Mouse (Mus musculus): ENCODE results near the gene Tnni1. TPM values are rescaled to one million over a fixed set of nuclear protein-coding genes. Genes with fewer than 3 reads are reported as not detected.

Tnni1 gene
- total and polyA plus RNA-seq, 2 experiments from 2014 or later: 1.0 to 1.3 TPM

DNA sequence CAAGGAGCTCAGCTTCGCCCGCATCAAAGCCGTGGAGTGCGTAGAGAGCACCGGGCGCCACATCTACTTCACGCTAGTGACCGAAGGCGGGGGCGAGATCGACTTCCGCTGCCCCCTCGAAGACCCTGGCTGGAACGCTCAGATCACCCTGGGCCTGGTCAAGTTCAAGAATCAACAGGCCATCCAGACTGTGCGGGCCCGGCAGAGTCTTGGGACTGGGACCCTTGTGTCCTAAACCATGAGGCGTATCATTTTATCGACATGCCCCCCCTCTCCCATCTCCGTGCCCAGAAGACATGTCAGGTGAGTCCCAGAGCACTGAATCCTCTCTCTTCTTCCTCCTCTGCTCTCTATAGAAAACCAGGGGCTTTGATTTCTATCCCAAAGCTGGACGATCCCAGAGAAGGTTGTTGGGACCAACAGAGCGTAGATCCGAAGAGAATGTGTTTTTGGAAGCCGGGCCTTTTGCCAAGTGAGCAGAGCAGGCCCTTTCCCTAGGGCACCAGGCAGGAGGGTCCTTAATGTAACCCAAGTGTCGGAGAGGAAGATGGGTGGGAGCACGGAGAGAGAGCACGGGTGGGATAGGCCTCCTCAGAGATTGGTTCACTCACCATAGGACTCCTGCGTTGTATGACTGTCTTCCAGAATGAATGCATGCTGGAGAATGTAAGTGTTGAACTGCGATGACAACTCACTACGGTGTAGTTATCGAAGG is 12.5 kb upstream of the Tnni1 start:
- DNase-seq (ENCODE audit: low spot score) (no peak), ATAC-seq (no peak)
- peak overlapping the region; percentile 94 for H3K4me2 ChIP-seq (ENCODE audit: low read depth, low read length)
- no peaks in the 10 kb centered on the region for H3K9me3 ChIP-seq (ENCODE audit: low read length)
- H3K4me1 ChIP-seq (ENCODE audit: insufficient read depth, low read length): peaks cover 11% of the 10 kb centered on the region; the same call in 1 of the 2 replicates
- H3K4me3 ChIP-seq (ENCODE audit: low read length): peak overlapping the region; percentile 56
- no peaks in the 10 kb centered on the region; the same call in 1 of the 2 replicates for H3K36me3 ChIP-seq (ENCODE audit: insufficient read depth, low read length)
- TF ChIP-seq CTCF (IDR thresholded peaks at IDR 0.05; ENCODE audit: low read depth): no peak
- no peaks in the 10 kb centered on the region for H3K27me3 ChIP-seq (ENCODE audit: insufficient read depth, low read length)
- WGBS: 29% methylated on average over 29 of the region's 30 CpGs
- peak overlapping the region; percentile 76 for H3K9ac ChIP-seq (replicated peaks; ENCODE audit: low read length)
- peak overlapping the region; percentile 59; the same call in 1 of the 2 replicates for H3K27ac ChIP-seq

DNA sequence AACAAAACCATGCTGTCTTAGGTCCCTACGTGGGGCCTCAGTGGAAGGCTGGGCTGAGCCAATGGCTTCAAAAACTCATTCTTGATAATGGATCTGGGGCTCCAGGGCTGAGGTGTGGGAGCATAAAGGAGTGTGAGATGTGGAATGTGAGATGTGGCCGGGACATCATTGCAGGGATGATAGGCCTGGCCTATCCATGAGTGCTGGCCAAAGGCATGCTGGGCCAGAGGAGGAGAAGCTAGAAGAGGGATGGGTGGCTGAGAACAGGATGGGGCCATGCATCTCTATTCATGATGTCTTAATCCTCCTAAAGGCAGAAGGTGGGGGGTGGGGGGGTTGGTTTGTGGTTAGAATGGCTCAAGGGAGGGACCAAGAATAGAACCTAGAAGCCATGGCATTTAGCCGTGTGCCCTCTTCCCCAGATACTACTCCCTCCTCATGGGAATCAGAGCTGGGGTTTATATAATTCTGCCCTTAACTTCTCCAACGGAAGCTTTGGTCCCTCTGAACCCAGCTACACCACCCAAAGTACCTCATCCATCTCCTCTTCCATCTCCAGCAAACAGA is 11.8 kb upstream of the Tnni1 start:
- DNase-seq (ENCODE audit: low spot score) (no peak), ATAC-seq (no peak)
- Histone ChIP-seq H3K36me3 (ENCODE audit: insufficient read depth, low read length) (no peaks in the 10 kb centered on the region; the same call in 1 of the 2 replicates), H3K4me2 (ENCODE audit: low read depth, low read length) (peak overlapping the region; percentile 94), H3K4me1 (ENCODE audit: insufficient read depth, low read length) (peaks cover 14% of the 10 kb centered on the region; the same call in 1 of the 2 replicates), H3K9ac (replicated peaks; ENCODE audit: low read length) (no peak overlapping the region), H3K4me3 (ENCODE audit: low read length) (peak overlapping the region; percentile 56), H3K9me3 (ENCODE audit: low read length) (no peaks in the 10 kb centered on the region), H3K27ac (no peak overlapping the region), H3K27me3 (ENCODE audit: insufficient read depth, low read length) (no peaks in the 10 kb centered on the region)
- 85% methylated on average over 4 of the region's 4 CpGs for WGBS
- no peak for TF ChIP-seq CTCF (IDR thresholded peaks at IDR 0.05; ENCODE audit: low read depth)

DNA sequence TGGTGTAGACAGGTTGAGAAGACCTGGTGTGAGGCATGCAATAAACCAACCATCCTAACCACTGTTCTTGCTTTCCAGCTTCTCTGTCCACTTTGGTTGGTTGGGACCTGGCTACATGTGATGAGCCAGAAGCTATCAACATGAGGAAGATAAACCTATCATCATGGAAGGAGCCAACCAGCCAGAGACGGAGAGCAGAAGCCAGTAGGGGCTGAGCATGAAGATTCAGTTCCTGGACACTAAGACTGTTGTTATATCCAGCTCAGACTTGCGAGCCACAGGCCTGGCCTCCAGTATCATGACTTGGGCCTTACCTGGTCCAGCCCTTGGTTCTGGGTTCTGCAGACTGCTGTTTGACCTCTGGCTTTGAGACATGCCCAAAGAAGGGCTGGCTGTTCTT is 10.8 kb upstream of the Tnni1 start:
- Histone ChIP-seq H3K36me3 (ENCODE audit: insufficient read depth, low read length) (no peaks in the 10 kb centered on the region; the same call in 1 of the 2 replicates), H3K4me2 (ENCODE audit: low read depth, low read length) (no peak overlapping the region), H3K9me3 (ENCODE audit: low read length) (no peaks in the 10 kb centered on the region), H3K27ac (no peak overlapping the region), H3K4me3 (ENCODE audit: low read length) (no peak overlapping the region), H3K4me1 (ENCODE audit: insufficient read depth, low read length) (peaks cover 14% of the 10 kb centered on the region; the same call in 1 of the 2 replicates), H3K9ac (replicated peaks; ENCODE audit: low read length) (no peak overlapping the region), H3K27me3 (ENCODE audit: insufficient read depth, low read length) (no peaks in the 10 kb centered on the region)
- no peak for DNase-seq (ENCODE audit: low spot score)
- 93% methylated on average over 2 of the region's 2 CpGs for WGBS
- no peak for ATAC-seq
- no peak for TF ChIP-seq CTCF (IDR thresholded peaks at IDR 0.05; ENCODE audit: low read depth)

DNA sequence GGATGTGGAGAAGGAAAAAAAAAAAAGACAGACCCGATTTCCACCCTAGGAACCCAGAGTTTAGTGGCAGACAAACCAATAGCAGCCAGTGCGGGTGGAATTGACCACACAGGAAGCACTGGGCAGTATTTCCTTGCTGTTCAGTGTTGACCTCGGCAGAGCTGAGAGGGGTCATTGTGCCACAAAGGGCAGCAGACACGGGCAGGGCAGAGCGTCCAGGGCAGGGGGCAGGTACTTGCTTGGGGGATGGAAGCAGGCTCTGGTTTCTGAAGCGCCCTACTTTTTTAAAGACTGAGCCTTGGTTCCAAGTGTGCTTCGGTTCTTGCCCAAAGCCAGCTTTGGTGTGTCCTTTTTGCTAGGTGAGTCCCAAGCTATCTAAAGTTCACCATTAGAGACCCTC is 9.0 kb upstream of the Tnni1 start:
- ATAC-seq (no peak), DNase-seq (ENCODE audit: low spot score) (no peak)
- 75% methylated on average over 7 of the region's 7 CpGs for WGBS
- no peak overlapping the region for H3K4me2 ChIP-seq (ENCODE audit: low read depth, low read length)
- peaks cover 14% of the 10 kb centered on the region; the same call in 1 of the 2 replicates for H3K4me1 ChIP-seq (ENCODE audit: insufficient read depth, low read length)
- no peaks in the 10 kb centered on the region for H3K9me3 ChIP-seq (ENCODE audit: low read length)
- H3K27ac ChIP-seq: no peak overlapping the region
- no peak overlapping the region for H3K9ac ChIP-seq (replicated peaks; ENCODE audit: low read length)
- no peak overlapping the region for H3K4me3 ChIP-seq (ENCODE audit: low read length)
- H3K36me3 ChIP-seq (ENCODE audit: insufficient read depth, low read length): no peaks in the 10 kb centered on the region; the same call in 1 of the 2 replicates
- H3K27me3 ChIP-seq (ENCODE audit: insufficient read depth, low read length): no peaks in the 10 kb centered on the region
- TF ChIP-seq CTCF (IDR thresholded peaks at IDR 0.05; ENCODE audit: low read depth): no peak

DNA sequence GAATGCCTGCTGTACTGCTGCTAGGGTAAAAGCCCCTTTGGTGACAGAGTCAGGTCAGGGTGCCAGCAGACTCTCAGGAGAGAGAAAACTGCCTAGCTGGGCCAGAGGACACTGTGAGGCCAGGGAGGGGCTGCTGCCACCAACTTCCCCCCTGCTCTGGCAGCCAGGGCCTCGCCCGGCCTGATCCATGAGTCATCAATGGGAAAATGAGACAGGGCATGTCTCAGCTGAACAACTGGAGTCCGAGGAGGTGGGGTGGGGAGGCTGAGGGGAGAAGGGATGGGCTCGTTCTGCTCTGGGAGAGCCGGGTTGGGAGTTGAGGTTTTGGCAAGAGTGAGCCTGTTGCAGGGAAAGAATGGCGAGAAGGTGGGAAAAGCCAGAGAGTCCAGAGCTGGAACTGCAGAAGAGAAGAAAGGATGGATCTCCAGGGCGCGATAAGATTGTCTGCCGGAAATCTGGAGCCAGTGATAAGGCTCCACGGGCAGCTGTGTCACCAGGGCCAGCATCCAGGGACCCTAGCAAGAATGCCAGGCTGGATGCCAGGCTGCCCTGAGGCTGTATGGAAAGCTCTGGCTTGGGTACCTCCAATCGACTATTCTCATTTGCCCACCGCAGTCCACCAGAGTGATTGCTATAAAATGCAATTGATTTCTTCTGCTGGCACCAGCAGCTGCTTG is 8.2 kb upstream of the Tnni1 start:
- Histone ChIP-seq H3K4me1 (ENCODE audit: insufficient read depth, low read length) (peaks cover 14% of the 10 kb centered on the region; the same call in 1 of the 2 replicates), H3K9me3 (ENCODE audit: low read length) (no peaks in the 10 kb centered on the region), H3K27me3 (ENCODE audit: insufficient read depth, low read length) (no peaks in the 10 kb centered on the region), H3K27ac (no peak overlapping the region), H3K9ac (replicated peaks; ENCODE audit: low read length) (no peak overlapping the region), H3K36me3 (ENCODE audit: insufficient read depth, low read length) (no peaks in the 10 kb centered on the region; the same call in 1 of the 2 replicates), H3K4me2 (ENCODE audit: low read depth, low read length) (no peak overlapping the region), H3K4me3 (ENCODE audit: low read length) (no peak overlapping the region)
- no peak for TF ChIP-seq CTCF (IDR thresholded peaks at IDR 0.05; ENCODE audit: low read depth)
- 34% methylated on average over 12 of the region's 12 CpGs for WGBS
- DNase-seq (ENCODE audit: low spot score) (no peak), ATAC-seq (0 out of 2 replicates have a peak, but pooled peaks have one; percentile 6)

DNA sequence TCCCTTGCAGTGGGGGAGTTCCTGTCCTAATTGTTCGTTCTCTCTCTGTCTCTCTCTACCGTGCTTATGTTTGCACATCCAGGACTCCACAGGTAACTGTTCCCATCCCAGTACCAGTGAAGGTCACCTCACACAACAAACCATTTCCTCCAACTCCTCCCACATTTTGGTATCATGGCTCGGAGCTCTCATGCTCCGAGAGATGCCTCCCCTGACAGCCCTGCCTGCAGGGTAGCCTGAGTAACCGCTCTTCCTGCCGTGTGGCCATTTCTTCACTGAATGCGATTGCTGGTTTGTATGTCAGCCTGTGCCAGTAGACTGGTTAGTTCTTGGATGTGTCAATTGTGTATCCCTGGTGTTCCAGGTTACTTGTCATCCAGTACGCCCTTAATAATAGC is 7.7 kb upstream of the Tnni1 start:
- Histone ChIP-seq H3K9ac (replicated peaks; ENCODE audit: low read length) (no peak overlapping the region), H3K4me1 (ENCODE audit: insufficient read depth, low read length) (peaks cover 13% of the 10 kb centered on the region; the same call in 1 of the 2 replicates), H3K9me3 (ENCODE audit: low read length) (no peaks in the 10 kb centered on the region), H3K4me2 (ENCODE audit: low read depth, low read length) (no peak overlapping the region), H3K4me3 (ENCODE audit: low read length) (no peak overlapping the region), H3K27ac (no peak overlapping the region), H3K27me3 (ENCODE audit: insufficient read depth, low read length) (no peaks in the 10 kb centered on the region), H3K36me3 (ENCODE audit: insufficient read depth, low read length) (no peaks in the 10 kb centered on the region; the same call in 1 of the 2 replicates)
- TF ChIP-seq CTCF (IDR thresholded peaks at IDR 0.05; ENCODE audit: low read depth): no peak
- 0 out of 2 replicates have a peak, but pooled peaks have one; percentile 13 for ATAC-seq
- 47% methylated on average over 8 of the region's 8 CpGs for WGBS
- DNase-seq (ENCODE audit: low spot score): no peak

Data from hindbrain, postnatal 0 days (tissue).